In genomic region chr11:72418227-72418626, GRCm38 (mm10) we compare ENCODE assay signal across 16 mouse cellular contexts. TPM values are rescaled to one million over a fixed set of nuclear protein-coding genes. Genes with fewer than 3 reads are reported as not detected.
A peak's percentile ranks its signal among the peaks of the same experiment; 100 is the strongest.
DNase-seq lines count a peak whose midpoint lies in the region; ATAC-seq lines count a peak whose summit lies in the region.
"Had no signal": no experiment of that assay in that cellular context is flagged by ENCODE, and none has a peak within 500 bp of the region (broad histone marks: within the 10 kb centered on the region; RNA-seq: fewer than 3 reads in every experiment).

No protein-coding gene starts in this region.

- no peak for ATAC-seq in midbrain, embryonic 14.5 days (ENCODE audit: low FRiP score, low TSS enrichment)
- no peak for ATAC-seq in kidney, embryonic 15.5 days (replicated peaks; ENCODE audit: low FRiP score)
- no peak for ATAC-seq in erythroid progenitor cell, adult 5-6 weeks (replicated peaks; ENCODE audit: low FRiP score, poor library complexity, severe bottlenecking)
- ATAC-seq: intestine, embryonic 16.5 days; midbrain, embryonic 13.5 days had no signal

- intact Hi-C loops in heart, postnatal 25 days (cut with DNase I), result no loop called here
- intact Hi-C loops in left cerebral cortex, postnatal 10 days (cut with DNase I), result no loop called here

- H3K36me3 ChIP-seq in midbrain, embryonic 10.5 days, result no peaks in the 10 kb centered on the region
- H3K36me3 ChIP-seq in midbrain, embryonic 14.5 days (ENCODE audit: control insufficient read depth, insufficient read depth, low read length), result no peaks in the 10 kb centered on the region
- H3K36me3 ChIP-seq in kidney, embryonic 15.5 days, result no peaks in the 10 kb centered on the region
- H3K36me3 ChIP-seq: liver, embryonic 13.5 days; midbrain, embryonic 13.5 days; neural tube, embryonic 12.5 days had no signal

- peak overlapping the region; percentile 73 for H3K27ac ChIP-seq in midbrain, embryonic 10.5 days (replicated peaks)
- no peak overlapping the region for H3K27ac ChIP-seq in midbrain, embryonic 14.5 days (replicated peaks; ENCODE audit: low read depth, low read length)
- peak overlapping the region; percentile 56 for H3K27ac ChIP-seq in kidney, embryonic 15.5 days
- H3K27ac ChIP-seq: liver, embryonic 13.5 days; midbrain, embryonic 13.5 days; neural tube, embryonic 12.5 days; stomach, postnatal 0 days had no signal

- H3K4me2 ChIP-seq in midbrain, embryonic 14.5 days (ENCODE audit: low read length), result no peak overlapping the region
- H3K4me2 ChIP-seq in kidney, embryonic 15.5 days, result no peak overlapping the region
- H3K4me2 ChIP-seq: liver, embryonic 13.5 days; midbrain, embryonic 13.5 days; neural tube, embryonic 12.5 days had no signal

- no peak overlapping the region for H3K4me3 ChIP-seq in midbrain, embryonic 10.5 days
- H3K4me3 ChIP-seq in midbrain, embryonic 14.5 days (replicated peaks; ENCODE audit: low read depth, low read length), result no peak overlapping the region
- no peak overlapping the region for H3K4me3 ChIP-seq in kidney, embryonic 15.5 days (replicated peaks)
- H3K4me3 ChIP-seq: liver, embryonic 13.5 days; midbrain, embryonic 13.5 days; neural tube, embryonic 12.5 days had no signal

- DNase-seq in heart, adult 11 months, result peak; percentile 95
- DNase-seq in heart, postnatal 25 days (ENCODE audit: low spot score), result no peak
- DNase-seq in midbrain, embryonic 10.5 days (ENCODE audit: low spot score), result no peak
- no peak for DNase-seq in midbrain, embryonic 14.5 days
- DNase-seq in left cerebral cortex, postnatal 10 days (ENCODE audit: extremely low spot score in 1 of 2, low spot score in 2 of 2), result no peak
- DNase-seq in Muller cell, postnatal 12 days (ENCODE audit: inconsistent ontology term), result no peak
- DNase-seq: liver, embryonic 13.5 days; lung, postnatal 36 days had no signal

- peaks cover 24% of the 10 kb centered on the region for H3K27me3 ChIP-seq in midbrain, embryonic 10.5 days (ENCODE audit: low read depth, poor library complexity, severe bottlenecking)
- peaks cover 3% of the 10 kb centered on the region; the same call in 1 of the 2 replicates for H3K27me3 ChIP-seq in midbrain, embryonic 14.5 days (ENCODE audit: control insufficient read depth, insufficient read depth, low read length)
- no peaks in the 10 kb centered on the region; the same call in 1 of the 2 replicates for H3K27me3 ChIP-seq in kidney, embryonic 15.5 days
- H3K27me3 ChIP-seq: neural tube, embryonic 12.5 days had no signal

- peaks cover 19% of the 10 kb centered on the region for H3K4me1 ChIP-seq in midbrain, embryonic 10.5 days
- H3K4me1 ChIP-seq in midbrain, embryonic 14.5 days (ENCODE audit: control insufficient read depth, insufficient read depth, low read length), result no peaks in the 10 kb centered on the region
- peaks cover 39% of the 10 kb centered on the region for H3K4me1 ChIP-seq in kidney, embryonic 15.5 days

- H3K9ac ChIP-seq in midbrain, embryonic 14.5 days (replicated peaks; ENCODE audit: low read length), result no peak overlapping the region
- H3K9ac ChIP-seq in kidney, embryonic 15.5 days, result no peak overlapping the region
- H3K9ac ChIP-seq: liver, embryonic 13.5 days; midbrain, embryonic 13.5 days; neural tube, embryonic 12.5 days had no signal

- 48% methylated on average over 8 of the region's 8 CpGs for WGBS in midbrain, embryonic 10.5 days
- 40% methylated on average over 8 of the region's 8 CpGs for WGBS in midbrain, embryonic 14.5 days
- 34% methylated on average over 8 of the region's 8 CpGs for WGBS in kidney, embryonic 15.5 days

- H3K9me3 ChIP-seq in midbrain, embryonic 10.5 days (replicated peaks), result no peaks in the 10 kb centered on the region
- H3K9me3 ChIP-seq in midbrain, embryonic 14.5 days (ENCODE audit: control insufficient read depth, low read length), result no peaks in the 10 kb centered on the region
- no peaks in the 10 kb centered on the region for H3K9me3 ChIP-seq in kidney, embryonic 15.5 days (replicated peaks)
- H3K9me3 ChIP-seq: liver, embryonic 13.5 days; midbrain, embryonic 13.5 days; neural tube, embryonic 12.5 days had no signal

RNA-seq across cellular contexts. Expression of gene Smtnl2, which starts 6.7 kb away (rescaled TPM):
- 10 to 100 TPM; 19.0 to 21.6 TPM for total RNA-seq in heart, postnatal 25 days (2021)
- polyA plus RNA-seq in midbrain, embryonic 10.5 days (2016; fragmentation: Nextera tagmentation; extraction: Ambion mirVana), result 10.1 and 13.1 TPM in 2 replicates
- 2.9 and 4.5 TPM in 2 replicates for polyA plus RNA-seq in midbrain, embryonic 14.5 days (2014; fragmentation: Nextera tagmentation; extraction: Ambion mirVana)
- 109 and 111 TPM in 2 replicates for polyA plus RNA-seq in kidney, embryonic 15.5 days (2015; fragmentation: Nextera tagmentation; extraction: Ambion mirVana)
- total RNA-seq in erythroid progenitor cell, adult 5-6 weeks (2015; ENCODE audit: low replicate concordance), result 1.4 TPM in 1 of 2 replicates, not detected in the other
- 0.26 and 0.30 TPM in 2 replicates for total RNA-seq in erythroid progenitor cell, adult 5-6 weeks (2017; ENCODE audit: low replicate concordance)
- 1 to 10 TPM; 1.7 to 1.8 TPM for total RNA-seq in left cerebral cortex, postnatal 10 days (2021)

RNA-seq across cellular contexts. Expression of gene Ggt6, which starts 17.1 kb away (rescaled TPM):
- total RNA-seq in heart, postnatal 25 days (2021), result under 1 TPM in 1 of 2 experiments, not detected in 1; 0.31 TPM
- not detected in 2 replicates for polyA plus RNA-seq in midbrain, embryonic 10.5 days (2016; fragmentation: Nextera tagmentation; extraction: Ambion mirVana)
- not detected in 2 replicates for polyA plus RNA-seq in midbrain, embryonic 14.5 days (2014; fragmentation: Nextera tagmentation; extraction: Ambion mirVana)
- 0.87 and 0.95 TPM in 2 replicates for polyA plus RNA-seq in kidney, embryonic 15.5 days (2015; fragmentation: Nextera tagmentation; extraction: Ambion mirVana)
- total RNA-seq in erythroid progenitor cell, adult 5-6 weeks (2015; ENCODE audit: low replicate concordance), result not detected in 2 replicates
- not detected in 2 replicates for total RNA-seq in erythroid progenitor cell, adult 5-6 weeks (2017; ENCODE audit: low replicate concordance)
- total RNA-seq in left cerebral cortex, postnatal 10 days (2021), result not detected
- total RNA-seq: hematopoietic stem cell, adult 5-6 weeks; MEL had no signal
- polyA plus RNA-seq: liver, embryonic 13.5 days; midbrain, embryonic 13.5 days; neural tube, embryonic 12.5 days had no signal

RNA-seq across cellular contexts. Expression of gene Mybbp1a, which starts 22.9 kb away (rescaled TPM):
- 10 to 100 TPM; 40.9 to 42.8 TPM for total RNA-seq in heart, postnatal 25 days (2021)
- polyA plus RNA-seq in midbrain, embryonic 10.5 days (2016; fragmentation: Nextera tagmentation; extraction: Ambion mirVana), result 192 and 236 TPM in 2 replicates
- polyA plus RNA-seq in midbrain, embryonic 14.5 days (2014; fragmentation: Nextera tagmentation; extraction: Ambion mirVana), result 52.0 and 66.0 TPM in 2 replicates
- 162 and 184 TPM in 2 replicates for polyA plus RNA-seq in kidney, embryonic 15.5 days (2015; fragmentation: Nextera tagmentation; extraction: Ambion mirVana)
- total RNA-seq in erythroid progenitor cell, adult 5-6 weeks (2015; ENCODE audit: low replicate concordance), result 37.5 and 82.2 TPM in 2 replicates
- 4.8 and 7.6 TPM in 2 replicates for total RNA-seq in erythroid progenitor cell, adult 5-6 weeks (2017; ENCODE audit: low replicate concordance)
- 10 to 100 TPM; 52.8 to 55.9 TPM for total RNA-seq in left cerebral cortex, postnatal 10 days (2021)

RNA-seq across cellular contexts. Expression of gene Tekt1, which starts 56.0 kb away (rescaled TPM):
- total RNA-seq in heart, postnatal 25 days (2021), result not detected
- 6.1 and 6.8 TPM in 2 replicates for polyA plus RNA-seq in midbrain, embryonic 10.5 days (2016; fragmentation: Nextera tagmentation; extraction: Ambion mirVana)
- 6.9 and 9.0 TPM in 2 replicates for polyA plus RNA-seq in midbrain, embryonic 14.5 days (2014; fragmentation: Nextera tagmentation; extraction: Ambion mirVana)
- 5.4 and 5.6 TPM in 2 replicates for polyA plus RNA-seq in kidney, embryonic 15.5 days (2015; fragmentation: Nextera tagmentation; extraction: Ambion mirVana)
- not detected in 2 replicates for total RNA-seq in erythroid progenitor cell, adult 5-6 weeks (2015; ENCODE audit: low replicate concordance)
- not detected in 2 replicates for total RNA-seq in erythroid progenitor cell, adult 5-6 weeks (2017; ENCODE audit: low replicate concordance)
- total RNA-seq in left cerebral cortex, postnatal 10 days (2021), result 1 to 10 TPM in 1 of 2 experiments, under 1 TPM in 1; 0.99 to 1.2 TPM
- total RNA-seq: hematopoietic stem cell, adult 5-6 weeks; MEL had no signal
- polyA plus RNA-seq: liver, embryonic 13.5 days; stomach, postnatal 0 days had no signal

Comparison
In these comparisons a context has a peak if more than half of its experiments do, and no peak if none do; other contexts are left out.
1. RNA of gene Smtnl2, which starts 6.7 kb away (total RNA-seq): 19.0 to 21.6 TPM in heart, postnatal 25 days; 1.7 to 1.8 TPM in left cerebral cortex, postnatal 10 days and 0.26 to 1.4 TPM in erythroid progenitor cell, adult 5-6 weeks; every median in the first group is over 4 times any median in the second.